Mouse (Mus musculus) urinary bladder, postnatal 25 days (tissue): ENCODE measurements around the gene Lhx8.
A peak's percentile ranks its signal among the peaks of the same experiment; 100 is the strongest.

Experiments
- DNase-seq: peaks from one replicate; pipeline ENCODE4 v3.0.0; 2022; ENCODE audit warnings: low spot score

The Lhx8 gene

DNA sequence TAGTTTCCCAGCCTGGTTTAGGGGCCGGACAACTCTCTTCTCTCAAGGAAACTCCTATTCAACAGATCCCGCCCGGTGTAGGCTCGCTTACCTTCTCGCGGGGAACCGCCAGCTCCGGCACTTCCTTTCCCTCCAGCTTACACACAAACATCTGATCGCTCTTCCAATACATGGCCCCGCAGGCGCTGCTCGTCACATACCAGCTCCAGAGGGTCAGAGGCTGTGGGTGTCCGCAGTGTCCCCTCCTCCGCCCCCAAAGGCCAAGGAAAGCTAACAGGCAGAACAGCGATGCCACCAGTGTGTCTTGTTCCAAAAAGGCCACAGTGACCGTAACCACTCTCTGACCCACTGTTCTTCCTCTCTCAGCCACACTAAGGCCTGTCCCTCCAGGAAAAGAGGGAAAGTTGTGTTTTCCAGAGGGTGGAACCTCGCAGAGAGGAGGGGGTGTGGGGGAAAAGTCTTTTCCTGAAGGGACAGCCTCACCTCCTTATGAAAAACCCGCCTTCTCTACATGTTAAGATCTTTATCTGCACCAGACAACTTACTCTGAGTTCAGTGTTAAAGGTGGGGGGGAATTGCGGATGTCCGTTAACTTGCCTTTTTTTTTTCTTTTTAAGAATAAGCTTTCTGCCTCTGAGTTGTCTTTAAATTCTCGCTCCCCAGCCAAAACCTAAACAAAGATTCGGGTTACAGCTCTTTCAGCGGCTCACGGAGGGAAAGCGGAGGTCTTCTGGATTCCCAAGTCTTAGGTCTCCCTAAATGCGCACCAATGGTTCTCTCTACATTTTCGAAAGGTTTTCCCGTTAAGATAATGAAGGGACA, at the start of gene Lhx8:
TSS of gene Lhx8 (minus strand) at position 479 of the 822 bp plus-strand sequence.
- no peak for DNase-seq

DNA sequence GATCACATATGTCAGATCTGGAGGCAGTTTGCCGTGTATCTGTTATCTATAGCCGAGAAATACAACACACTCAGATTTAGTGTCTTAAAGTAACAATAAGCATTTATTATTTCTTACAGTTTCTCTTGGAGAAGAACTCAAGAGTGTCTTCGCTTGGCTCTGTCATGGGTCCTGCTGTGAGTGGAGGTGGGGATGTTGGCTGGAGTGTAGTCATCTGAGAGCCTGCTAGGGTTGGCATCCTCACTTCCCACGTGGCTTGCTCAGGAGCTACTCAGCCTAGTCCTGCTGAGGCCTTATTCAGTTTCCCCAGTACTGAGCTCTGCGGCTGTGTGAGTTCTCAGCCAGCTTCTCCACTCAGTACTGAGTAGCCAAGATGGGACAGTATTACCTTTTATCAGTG, 43.1 kb upstream of the Lhx8 start:
- no peak for DNase-seq

DNA sequence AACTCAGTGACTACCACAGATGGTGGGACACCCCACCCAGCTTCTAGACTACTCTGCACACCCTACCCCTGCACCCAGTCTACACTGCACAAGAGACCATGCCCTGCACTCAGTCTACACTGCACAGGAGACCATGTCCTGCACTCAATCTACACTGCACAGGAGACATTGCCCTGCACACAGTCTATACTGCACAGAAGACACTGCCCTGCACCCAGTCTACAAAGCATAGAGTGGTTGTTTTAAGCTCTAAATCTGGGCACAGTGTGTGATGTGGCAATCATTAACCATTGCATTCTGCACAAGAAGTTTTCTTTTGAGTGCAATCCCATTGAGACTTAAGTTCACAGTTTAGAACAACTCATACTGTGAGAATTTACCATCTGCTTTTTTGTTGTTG, 42.2 kb upstream of the Lhx8 start:
- no peak for DNase-seq

DNA sequence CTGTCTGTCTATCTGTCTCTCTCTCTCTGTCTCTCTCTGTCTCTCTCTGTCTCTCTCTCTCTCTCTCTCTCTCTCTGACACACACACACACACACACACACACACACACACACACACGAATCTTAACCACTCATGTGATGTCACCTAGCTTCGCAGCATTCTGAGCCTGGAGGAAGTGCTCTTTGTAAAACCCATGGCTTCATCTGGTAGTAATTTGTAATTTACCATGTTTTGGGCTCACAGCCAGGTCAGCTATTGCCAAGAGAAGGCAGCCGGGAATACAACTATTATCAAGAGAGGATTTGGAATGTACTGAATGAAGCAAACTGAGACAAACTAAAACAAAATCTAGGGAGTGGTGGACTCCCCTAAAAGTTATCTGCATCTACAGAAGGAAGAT, 36.9 kb upstream of the Lhx8 start:
- no peak for DNase-seq

DNA sequence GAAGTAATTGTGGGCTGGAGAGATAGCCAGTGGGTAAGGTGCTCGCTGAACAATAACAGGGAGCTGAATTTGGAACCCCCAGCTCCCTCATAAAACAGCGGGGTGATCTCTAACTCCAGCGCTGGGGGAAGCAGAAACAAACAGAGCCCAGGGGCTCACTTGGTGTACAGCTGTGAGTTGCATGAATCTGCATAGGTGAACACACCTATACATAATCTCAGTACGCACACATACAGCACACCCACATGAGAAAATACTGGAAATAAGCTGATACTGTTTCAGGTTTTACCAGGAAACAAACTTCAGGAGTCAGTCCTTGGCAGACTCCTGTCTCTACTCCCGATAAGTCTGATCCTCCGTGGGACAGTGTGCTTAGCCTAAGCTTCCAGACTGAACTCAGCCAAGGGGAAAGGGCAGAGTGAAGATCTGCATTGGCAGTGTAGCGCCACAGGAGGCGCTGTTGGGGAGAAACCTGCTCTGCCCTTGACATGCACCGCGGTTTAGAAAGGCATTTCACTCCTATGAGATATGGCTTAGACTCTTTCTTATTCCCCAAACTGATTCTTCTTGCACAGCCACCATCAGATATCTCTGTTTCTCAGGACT, 34.2 kb upstream of the Lhx8 start:
- no peak for DNase-seq

DNA sequence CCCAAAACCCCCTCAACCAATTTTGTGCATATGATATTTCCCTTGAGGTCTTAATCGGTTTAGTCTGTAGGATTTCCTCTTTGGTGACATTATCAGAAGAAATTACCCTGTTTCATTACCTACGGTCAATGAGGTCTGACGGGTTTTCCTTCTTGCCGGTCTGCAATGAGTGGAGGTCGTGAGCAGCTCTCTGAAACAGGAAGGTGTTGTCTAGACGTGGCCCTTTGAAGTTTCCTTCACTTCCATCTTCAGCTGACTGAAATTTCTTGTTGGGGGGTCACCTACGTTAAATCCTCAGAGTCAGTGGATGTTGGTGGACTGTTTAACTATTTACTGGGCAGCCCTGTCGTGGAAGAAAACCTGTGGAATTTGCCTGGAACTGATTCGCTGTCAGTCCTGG, 33.0 kb upstream of the Lhx8 start:
- DNase-seq = no peak

DNA sequence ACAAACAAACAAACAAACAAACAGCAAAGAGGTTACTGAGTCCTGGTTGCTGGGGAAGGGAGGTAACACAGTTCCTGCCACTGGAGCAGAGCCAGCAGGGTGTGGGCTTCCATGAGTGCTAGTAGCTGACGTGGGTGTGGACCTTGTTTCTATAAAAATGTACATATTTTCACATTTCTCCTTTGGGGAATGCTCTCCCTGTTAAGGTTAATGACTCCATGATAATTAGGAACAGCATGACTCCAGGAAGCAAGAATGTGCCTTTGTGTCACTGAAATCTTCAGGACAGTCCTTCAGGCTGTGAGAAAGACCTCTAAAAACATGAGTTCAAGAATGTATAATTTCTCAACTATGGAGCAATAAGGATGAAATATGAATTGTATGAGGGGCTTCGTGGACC, 28.8 kb upstream of the Lhx8 start:
- no peak for DNase-seq

DNA sequence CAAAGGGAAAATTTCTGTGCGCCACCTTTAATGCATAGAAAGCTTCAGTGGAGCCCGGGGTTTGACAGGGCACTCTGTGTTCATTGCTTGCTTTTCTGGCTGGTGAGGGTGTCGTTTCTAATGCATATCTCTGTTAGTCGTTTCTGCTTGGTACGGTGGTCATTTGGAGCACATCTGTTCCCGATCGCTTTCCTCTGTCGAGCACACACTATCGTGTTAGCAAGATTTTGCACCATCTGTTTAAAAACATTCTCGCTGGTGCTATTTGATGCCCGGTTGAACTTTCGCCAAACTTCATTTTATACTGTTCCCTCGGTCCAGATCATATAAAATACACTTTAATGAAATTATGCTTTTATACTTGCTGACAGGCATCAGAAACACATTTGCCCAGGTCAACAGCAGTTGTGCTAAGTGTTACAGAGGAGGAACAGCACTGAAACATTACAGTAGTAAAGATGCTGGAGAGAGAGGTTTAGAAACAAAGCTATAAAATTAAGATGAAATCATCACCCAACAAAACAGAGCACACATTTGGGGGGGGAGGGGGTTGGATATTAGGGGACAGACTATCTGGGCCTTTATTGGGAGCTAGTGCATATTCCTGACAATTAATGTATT, 9.9 kb upstream of the Lhx8 start:
- DNase-seq = no peak

DNA sequence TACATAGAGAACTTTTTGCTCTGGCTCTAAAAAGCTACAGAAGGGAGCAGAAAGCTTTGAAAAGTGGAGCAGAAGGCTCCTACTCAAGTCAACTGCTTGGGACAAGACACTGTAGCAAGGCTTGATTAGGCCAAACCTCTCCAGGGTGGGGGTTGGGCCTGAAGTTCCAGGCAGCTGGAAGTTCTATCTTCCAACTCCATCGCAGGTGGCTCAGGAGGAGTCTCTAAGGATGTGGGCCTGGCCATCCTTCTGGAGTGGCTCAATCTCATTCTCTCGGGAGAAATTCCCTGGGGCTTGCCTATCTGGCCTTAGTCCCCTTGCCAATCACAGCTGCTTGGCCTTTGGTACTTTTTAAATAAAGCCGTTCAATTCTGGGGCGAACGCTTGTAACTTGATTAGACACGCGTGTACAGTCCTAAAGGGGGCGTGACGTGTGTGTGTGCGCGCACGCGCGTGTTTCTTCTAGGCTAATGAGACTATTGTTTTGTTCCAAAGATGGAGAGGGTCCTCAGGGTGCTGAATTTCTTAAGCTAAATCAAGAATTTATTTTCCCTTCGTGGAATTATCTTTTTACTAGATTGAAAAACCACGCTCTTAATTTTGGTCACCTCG, 9.3 kb upstream of the Lhx8 start:
- DNase-seq = no peak

DNA sequence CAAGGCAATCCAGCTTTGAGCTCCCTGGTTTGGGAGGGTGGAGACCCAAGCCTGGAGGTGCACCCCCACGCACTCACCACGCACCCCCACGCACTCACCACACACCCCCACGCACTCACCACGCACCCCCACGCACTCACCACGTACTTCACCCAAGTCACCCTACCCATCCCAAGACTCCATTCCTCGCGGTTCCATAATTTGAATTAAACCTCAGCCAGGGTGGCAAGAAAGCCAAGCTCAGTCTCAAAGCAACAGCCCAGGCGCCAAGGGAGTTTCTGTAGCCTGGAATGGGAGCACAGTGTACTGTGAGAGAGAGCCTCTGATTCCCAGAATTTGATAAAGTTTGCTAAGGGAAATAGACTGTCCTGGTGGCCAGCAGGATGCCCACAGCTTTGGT, 4.3 kb upstream of the Lhx8 start:
- DNase-seq = no peak

DNA sequence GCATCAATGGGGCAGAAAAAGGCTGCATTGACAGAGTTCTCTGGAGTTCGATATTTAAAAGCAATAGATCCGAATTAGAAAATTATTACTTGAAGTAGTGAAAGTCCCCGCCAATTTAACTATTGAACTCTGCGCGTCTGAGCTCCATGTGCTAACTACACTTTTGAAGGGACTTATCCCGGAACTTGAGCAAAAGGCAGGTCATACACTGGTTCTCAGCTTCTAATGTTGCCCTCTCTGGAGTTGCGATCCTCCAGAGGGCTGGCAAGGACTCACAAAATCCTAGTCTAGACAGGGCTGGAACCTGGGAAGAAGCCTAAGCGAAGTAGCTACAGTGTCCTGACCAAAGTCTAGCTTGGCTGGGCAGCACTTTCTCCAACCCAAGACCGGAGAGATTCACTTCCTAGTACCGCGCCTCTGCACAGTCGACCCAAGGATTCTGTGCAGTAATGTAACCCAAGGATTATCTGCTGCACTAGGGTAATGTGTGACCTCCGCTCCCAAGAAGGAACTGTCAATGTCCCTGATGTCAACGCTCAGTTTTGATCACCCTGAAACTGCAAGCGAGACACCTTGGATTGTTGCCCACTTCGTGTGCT, 3.0 kb upstream of the Lhx8 start:
- no peak for DNase-seq

DNA sequence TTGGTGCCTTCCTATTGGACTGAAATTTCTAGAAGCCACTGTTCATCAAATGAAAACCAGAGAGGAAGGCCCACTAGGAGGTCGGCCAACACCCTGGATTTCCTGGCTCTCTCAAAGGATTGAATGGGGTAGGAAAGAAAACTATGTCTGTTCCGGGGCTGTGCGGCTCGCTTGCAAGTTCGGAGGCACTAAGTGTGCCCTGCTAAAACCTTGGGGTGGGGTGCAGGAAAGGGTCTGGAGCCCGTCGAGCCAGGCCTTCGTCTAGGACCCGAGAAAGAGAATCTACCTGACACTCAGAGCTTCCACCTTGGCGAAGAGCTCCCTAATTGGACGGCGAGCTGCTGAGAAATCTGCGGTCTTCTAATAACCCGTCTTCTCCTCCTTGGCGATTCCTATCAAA, 2.5 kb upstream of the Lhx8 start:
- no peak for DNase-seq

DNA sequence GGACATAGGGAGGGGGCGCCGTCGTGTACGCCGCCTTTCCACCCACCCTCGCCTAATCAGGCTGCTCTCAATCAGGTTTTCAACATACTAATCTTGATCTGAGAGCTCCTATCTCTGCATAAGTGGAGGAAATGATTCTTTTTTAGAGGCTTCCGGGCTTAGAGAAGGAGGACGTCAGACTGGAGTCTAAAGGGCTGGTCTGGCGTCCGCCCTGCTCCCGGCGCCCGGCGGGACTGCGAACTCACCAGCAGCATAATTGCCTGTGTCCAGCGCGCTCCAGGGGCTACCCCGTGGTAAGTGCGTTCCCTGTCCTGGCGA, 1.7 kb upstream of the Lhx8 start:
- DNase-seq = no peak

DNA sequence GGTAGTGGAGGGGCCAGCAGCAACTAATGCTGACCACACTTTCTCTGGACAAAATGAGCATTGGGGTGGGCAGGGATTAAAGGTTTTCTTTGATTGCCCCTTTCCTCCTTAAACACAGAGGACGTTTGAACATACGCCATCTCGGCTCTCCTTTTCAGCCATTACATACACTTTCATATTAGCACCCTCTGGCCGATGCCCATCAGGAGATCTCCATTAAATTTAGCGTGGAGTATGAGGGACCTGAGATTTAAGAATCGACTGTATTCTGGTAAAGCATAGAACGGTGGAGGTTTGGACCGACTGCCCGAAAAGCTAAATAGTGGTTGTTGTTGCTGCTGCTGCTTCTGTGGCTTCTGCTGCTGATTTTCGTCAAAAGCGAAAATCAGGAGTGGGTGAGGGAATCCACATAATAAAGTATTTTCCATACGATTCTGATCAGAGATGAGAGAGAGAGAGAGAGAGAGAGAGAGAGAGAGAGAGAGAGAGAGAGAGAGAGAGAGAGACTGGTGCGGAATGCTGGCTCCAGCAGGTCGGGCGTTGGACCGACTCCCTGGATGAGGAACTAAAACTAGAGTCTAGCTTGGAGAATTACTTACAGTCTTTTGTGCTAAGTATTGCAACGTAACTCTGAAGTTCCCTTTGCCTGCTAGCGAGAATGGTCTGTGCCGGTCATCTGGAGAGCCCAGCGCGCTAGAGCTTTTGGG, 1.2 kb upstream of the Lhx8 start:
- DNase-seq = no peak

DNA sequence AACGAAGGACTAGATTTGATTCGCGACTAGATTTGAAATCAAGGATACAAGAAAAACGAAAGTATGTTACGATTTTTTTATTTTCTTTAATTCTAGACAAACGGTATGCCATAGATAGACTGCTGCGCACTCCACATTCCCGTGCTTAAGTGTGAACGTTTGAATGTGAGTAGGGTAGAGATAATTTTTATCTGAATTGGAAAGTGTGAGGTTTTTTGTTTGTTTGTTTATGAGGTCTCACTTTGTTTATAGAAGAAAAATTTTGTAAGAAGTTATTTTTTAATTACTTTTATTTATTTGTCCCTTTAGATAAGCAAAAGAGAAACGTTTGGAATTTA, 513 bp upstream of the Lhx8 start:
- no peak for DNase-seq

DNA sequence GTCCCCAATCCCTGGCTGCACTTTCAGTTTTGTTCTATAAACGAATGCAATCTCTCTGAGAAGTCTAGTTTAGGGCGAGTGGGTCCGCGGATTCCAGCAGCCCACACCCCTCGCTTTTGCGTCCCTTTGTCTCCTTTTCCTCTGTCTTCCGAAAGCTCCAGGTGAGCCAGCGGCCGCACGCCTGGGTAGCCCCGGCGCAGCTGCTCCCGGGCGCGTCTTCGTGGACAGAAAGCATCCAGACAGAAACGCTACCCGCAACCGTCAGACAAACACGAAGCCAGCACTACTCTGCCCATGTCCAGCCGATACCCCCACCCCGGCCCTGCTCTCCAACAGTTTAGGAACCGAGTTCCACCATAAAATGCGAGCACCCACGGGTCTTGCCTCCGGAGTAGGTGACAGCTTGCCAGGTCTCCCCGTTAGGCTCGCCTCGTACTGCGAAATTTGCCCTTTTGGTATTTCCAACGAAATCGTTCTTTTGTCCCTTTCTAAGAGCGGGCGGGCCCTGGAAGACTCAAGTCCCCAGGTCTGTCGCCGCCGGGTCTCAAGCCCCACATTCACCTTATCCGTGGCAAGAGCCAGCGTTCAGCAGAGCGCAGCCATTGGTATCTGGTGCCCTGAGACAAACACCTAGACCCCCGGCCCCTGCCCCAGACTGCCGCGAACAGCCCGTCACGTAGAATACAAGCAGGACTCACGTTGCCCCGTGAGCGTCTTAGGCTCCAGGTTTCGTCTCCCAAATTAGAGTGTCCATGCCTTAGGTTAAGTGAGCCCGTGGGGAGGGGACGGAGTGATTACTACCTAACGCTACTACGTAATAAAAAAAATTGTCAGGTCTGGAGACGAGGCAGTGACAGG, 907 bp downstream of the Lhx8 start:
- DNase-seq = peak; percentile 19

DNA sequence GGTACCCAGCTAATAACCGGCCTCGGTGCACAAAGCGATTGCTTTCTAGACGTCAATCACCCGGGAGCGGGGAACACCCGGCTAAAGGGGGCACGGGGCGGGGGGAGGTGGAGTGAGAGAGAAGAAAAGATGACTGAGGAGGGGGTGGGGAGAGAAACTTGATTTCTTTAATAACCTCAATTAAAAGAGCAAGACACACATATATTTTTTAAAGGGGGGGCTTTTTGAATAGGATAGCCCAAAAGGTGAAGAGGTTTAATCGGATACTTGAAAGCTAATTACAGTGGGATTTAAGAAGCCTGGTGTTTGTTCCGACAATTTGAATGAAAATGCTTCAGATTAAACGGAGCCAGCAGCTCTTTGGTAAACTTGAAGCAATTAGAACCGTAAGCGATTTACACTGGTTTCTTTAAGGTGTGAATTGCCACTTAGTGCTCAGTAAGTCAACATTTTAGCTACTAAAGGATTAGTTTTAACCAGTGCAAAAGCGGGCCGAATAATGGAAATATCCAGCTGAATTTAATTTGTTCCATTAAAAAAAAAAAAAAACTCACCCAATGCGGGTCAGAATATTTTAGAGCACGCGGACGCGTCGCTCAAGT, 1.6 kb downstream of the Lhx8 start:
- no peak for DNase-seq

DNA sequence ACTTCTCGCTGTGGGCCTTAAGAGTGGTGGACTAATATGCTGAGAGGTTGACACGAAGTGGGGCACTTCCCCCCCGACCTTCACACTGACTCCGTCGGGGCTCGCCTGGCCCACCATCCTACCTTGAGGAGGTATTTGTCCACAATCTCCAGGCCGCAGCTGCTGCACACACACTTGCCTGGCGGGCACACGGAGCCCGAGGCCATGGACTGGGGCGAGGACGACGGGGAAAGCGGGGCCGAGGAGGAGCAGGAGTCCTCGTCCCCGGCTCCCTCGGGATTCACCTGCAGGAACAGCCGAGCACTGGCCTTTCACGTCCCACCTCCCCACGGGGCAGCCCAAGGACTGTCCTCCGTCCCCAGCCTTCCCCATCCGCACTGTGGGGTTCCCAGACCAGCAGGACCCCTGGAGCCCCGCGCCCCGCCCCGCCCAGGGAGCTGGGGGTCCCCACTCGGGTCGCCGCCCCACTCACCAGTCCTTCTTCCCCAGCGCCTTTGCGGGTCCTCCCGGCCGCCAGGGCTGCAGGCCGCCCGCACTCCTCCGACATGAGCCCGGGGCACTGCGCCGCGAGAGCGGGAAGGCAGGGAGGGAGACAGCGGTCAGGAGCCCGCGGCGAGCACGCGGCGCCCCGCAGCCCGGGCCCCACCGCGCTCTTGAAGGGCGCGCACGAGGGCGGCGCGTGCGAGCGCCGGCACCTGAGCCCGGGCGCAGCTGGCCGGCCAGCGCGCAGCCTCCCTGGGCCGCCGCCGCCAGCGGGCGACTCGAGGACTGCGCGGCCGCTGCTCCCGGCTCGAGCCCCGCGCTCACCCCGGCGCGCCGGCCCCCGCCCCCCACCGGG, 2.4 kb downstream of the Lhx8 start:
- DNase-seq = no peak

DNA sequence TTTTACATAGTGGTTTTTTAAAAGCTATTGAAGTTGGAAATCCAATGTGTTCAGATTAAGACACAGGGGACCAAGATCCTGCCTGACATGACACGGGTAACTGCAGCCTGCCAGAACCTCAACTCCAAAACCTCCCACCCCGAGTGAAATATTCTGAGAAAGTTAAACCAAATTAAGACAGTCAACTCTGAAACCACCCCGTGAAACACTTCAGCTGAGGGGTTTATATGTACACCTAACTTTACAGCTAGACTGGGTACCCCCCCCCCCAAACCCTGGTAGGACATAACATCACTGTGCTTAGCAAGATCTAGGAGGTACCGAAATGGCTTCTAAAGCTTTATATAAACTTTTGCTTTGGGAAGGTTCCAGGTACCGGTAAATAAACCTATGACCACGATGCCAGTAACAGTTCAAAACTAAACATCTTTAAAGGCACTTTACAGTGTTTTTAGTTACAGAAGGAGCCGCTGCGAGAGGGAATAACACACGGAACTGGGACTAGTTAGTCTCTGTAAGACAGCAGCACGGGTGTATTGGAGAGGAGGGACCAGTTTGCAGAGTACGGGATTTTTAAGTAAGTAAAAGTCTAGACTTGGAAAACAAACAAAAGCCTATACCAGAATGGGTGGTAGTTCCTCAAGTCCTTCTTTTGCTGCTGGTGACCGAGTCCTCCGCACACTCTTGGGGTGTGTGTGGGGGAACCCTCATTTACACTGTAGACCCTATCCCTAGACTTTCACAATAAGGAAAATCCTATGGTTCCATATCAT, 3.2 kb downstream of the Lhx8 start:
- DNase-seq = no peak
